In genomic region chr3:108433881-108434495, GRCm38 (mm10) we compare ENCODE assay signal across 17 mouse cellular contexts. TPM values are rescaled to one million over a fixed set of nuclear protein-coding genes. Genes with fewer than 3 reads are reported as not detected.
DNase-seq lines count a peak whose midpoint lies in the region; ATAC-seq and TF ChIP-seq lines count a peak whose summit lies in the region.
"Had no signal": no experiment of that assay in that cellular context is flagged by ENCODE, and none has a peak within 500 bp of the region (broad histone marks: within the 10 kb centered on the region; RNA-seq: fewer than 3 reads in every experiment).

No protein-coding gene starts in this region.

- no peaks in the 10 kb centered on the region for H3K27me3 ChIP-seq in liver, embryonic 12.5 days (replicated peaks)
- H3K27me3 ChIP-seq in liver, postnatal 0 days (ENCODE audit: insufficient read depth, low read length) = no peaks in the 10 kb centered on the region
- H3K27me3 ChIP-seq in forebrain, embryonic 14.5 days (replicated peaks; ENCODE audit: control insufficient read depth, insufficient read depth, low read length) = no peaks in the 10 kb centered on the region
- H3K27me3 ChIP-seq in intestine, embryonic 15.5 days (replicated peaks) = no peaks in the 10 kb centered on the region
- H3K27me3 ChIP-seq in neural tube, embryonic 14.5 days (ENCODE audit: control insufficient read depth, insufficient read depth, low read length) = no peaks in the 10 kb centered on the region

- WGBS in liver, embryonic 12.5 days (ENCODE audit: insufficient replicate concordance) = 75% methylated on average over 19 of the region's 19 CpGs
- WGBS in liver, postnatal 0 days (ENCODE audit: insufficient replicate concordance) = 77% methylated on average over 19 of the region's 19 CpGs
- WGBS in forebrain, embryonic 14.5 days = 9% methylated on average over 19 of the region's 19 CpGs
- 61% methylated on average over 19 of the region's 19 CpGs for WGBS in intestine, embryonic 15.5 days
- WGBS in neural tube, embryonic 14.5 days = 18% methylated on average over 19 of the region's 19 CpGs

- 0 out of 2 replicates have a peak, but pooled peaks have one; percentile 4 for ATAC-seq in liver, embryonic 12.5 days
- ATAC-seq in liver, postnatal 0 days = no peak
- peak; percentile 76 for ATAC-seq in forebrain, embryonic 14.5 days
- peak; percentile 44 for ATAC-seq in intestine, embryonic 15.5 days
- ATAC-seq in neural tube, embryonic 14.5 days (ENCODE audit: low read depth) = peak; percentile 90
- no peak for ATAC-seq in monocyte, adult 5-6 weeks (replicated peaks; ENCODE audit: insufficient number of reproducible peaks, low FRiP score, low TSS enrichment, poor library complexity, severe bottlenecking)

- no peaks in the 10 kb centered on the region for H3K4me1 ChIP-seq in liver, embryonic 12.5 days
- no peaks in the 10 kb centered on the region for H3K4me1 ChIP-seq in liver, postnatal 0 days (ENCODE audit: insufficient read depth)
- peaks cover 37% of the 10 kb centered on the region for H3K4me1 ChIP-seq in forebrain, embryonic 14.5 days (ENCODE audit: control insufficient read depth, insufficient read depth, low read length)
- 0 out of 2 replicates have a peak, but pooled peaks cover 2% of the 10 kb centered on the region for H3K4me1 ChIP-seq in intestine, embryonic 15.5 days (replicated peaks)
- peaks cover 15% of the 10 kb centered on the region; the same call in 1 of the 2 replicates for H3K4me1 ChIP-seq in neural tube, embryonic 14.5 days (ENCODE audit: control insufficient read depth, insufficient read depth, low read length)

- no peaks in the 10 kb centered on the region for H3K9me3 ChIP-seq in liver, embryonic 12.5 days (replicated peaks)
- H3K9me3 ChIP-seq in liver, postnatal 0 days (ENCODE audit: low read length) = no peaks in the 10 kb centered on the region
- H3K9me3 ChIP-seq in forebrain, embryonic 14.5 days (replicated peaks; ENCODE audit: control insufficient read depth, low read length) = no peaks in the 10 kb centered on the region
- no peaks in the 10 kb centered on the region for H3K9me3 ChIP-seq in intestine, embryonic 15.5 days
- no peaks in the 10 kb centered on the region for H3K9me3 ChIP-seq in neural tube, embryonic 14.5 days (ENCODE audit: control insufficient read depth, low read length)

- H3K36me3 ChIP-seq in liver, embryonic 12.5 days = peaks cover 96% of the 10 kb centered on the region
- peaks cover 61% of the 10 kb centered on the region for H3K36me3 ChIP-seq in liver, postnatal 0 days (replicated peaks; ENCODE audit: insufficient read depth, low read length)
- H3K36me3 ChIP-seq in forebrain, embryonic 14.5 days (ENCODE audit: control insufficient read depth, insufficient read depth, low read length) = peaks cover 65% of the 10 kb centered on the region
- peaks cover 40% of the 10 kb centered on the region for H3K36me3 ChIP-seq in intestine, embryonic 15.5 days
- H3K36me3 ChIP-seq in neural tube, embryonic 14.5 days (ENCODE audit: control insufficient read depth, insufficient read depth, low read length) = peaks cover 38% of the 10 kb centered on the region

- TF ChIP-seq CTCF in liver, postnatal 0 days (IDR thresholded peaks at IDR 0.05; ENCODE audit: low read depth) = no peak

- no peak overlapping the region for H3K4me2 ChIP-seq in liver, embryonic 12.5 days
- no peak overlapping the region for H3K4me2 ChIP-seq in liver, postnatal 0 days (ENCODE audit: low read depth, low read length)
- H3K4me2 ChIP-seq in forebrain, embryonic 14.5 days (ENCODE audit: low read length) = peak overlapping the region; percentile 38
- no peak overlapping the region for H3K4me2 ChIP-seq in intestine, embryonic 15.5 days (replicated peaks)
- H3K4me2 ChIP-seq in neural tube, embryonic 14.5 days (ENCODE audit: low read depth, low read length) = no peak overlapping the region
- H3K4me2 ChIP-seq: liver, embryonic 11.5 days had no signal

- no peak overlapping the region for H3K9ac ChIP-seq in liver, embryonic 12.5 days
- no peak overlapping the region for H3K9ac ChIP-seq in liver, postnatal 0 days (replicated peaks)
- peak overlapping the region; percentile 49 for H3K9ac ChIP-seq in forebrain, embryonic 14.5 days (ENCODE audit: low read length)
- no peak overlapping the region for H3K9ac ChIP-seq in intestine, embryonic 15.5 days
- no peak overlapping the region for H3K9ac ChIP-seq in neural tube, embryonic 14.5 days (replicated peaks; ENCODE audit: low read depth, low read length)

- no peak overlapping the region for H3K27ac ChIP-seq in liver, embryonic 12.5 days
- no peak overlapping the region for H3K27ac ChIP-seq in liver, postnatal 0 days (ENCODE audit: low read depth)
- H3K27ac ChIP-seq in forebrain, embryonic 14.5 days (ENCODE audit: low read depth, low read length) = peak overlapping the region; percentile 96
- no peak overlapping the region for H3K27ac ChIP-seq in intestine, embryonic 15.5 days
- peak overlapping the region; percentile 76 for H3K27ac ChIP-seq in neural tube, embryonic 14.5 days (ENCODE audit: low read depth, low read length)
- H3K27ac ChIP-seq: kidney, postnatal 0 days had no signal

- H3K4me3 ChIP-seq in liver, embryonic 12.5 days = no peak overlapping the region
- no peak overlapping the region for H3K4me3 ChIP-seq in liver, postnatal 0 days (ENCODE audit: low read depth, low read length)
- no peak overlapping the region for H3K4me3 ChIP-seq in forebrain, embryonic 14.5 days (ENCODE audit: low read depth, low read length)
- no peak overlapping the region for H3K4me3 ChIP-seq in intestine, embryonic 15.5 days (replicated peaks)
- no peak overlapping the region for H3K4me3 ChIP-seq in neural tube, embryonic 14.5 days (ENCODE audit: low read depth, low read length)
- H3K4me3 ChIP-seq: erythroblast, embryonic 14.5 days; myocyte had no signal

- DNase-seq in liver, postnatal 0 days = no peak
- no peak for DNase-seq in forebrain, embryonic 14.5 days (ENCODE audit: low spot score)
- DNase-seq in heart, adult 8-10 months (ENCODE audit: low spot score) = no peak
- DNase-seq in adipocyte (ENCODE audit: low spot score) = no peak
- DNase-seq: adrenal gland, adult 8-10 months; heart, postnatal 14 days; right cerebral cortex, adult 18-20 months; thymus, postnatal 4 days had no signal

- TF ChIP-seq EP300 in liver, postnatal 0 days (IDR thresholded peaks at IDR 0.05; ENCODE audit: low read depth) = no peak

RNA-seq across cellular contexts. Expression of gene Sars, which starts 11.0 kb away (rescaled TPM):
- polyA plus RNA-seq in liver, embryonic 12.5 days (2016; fragmentation: Nextera tagmentation; extraction: Ambion mirVana) = 132 and 134 TPM in 2 replicates
- polyA plus RNA-seq in liver, postnatal 0 days (2015; fragmentation: Nextera tagmentation; extraction: Ambion mirVana) = 39.0 and 41.7 TPM in 2 replicates
- polyA plus RNA-seq in forebrain, embryonic 14.5 days (2014; fragmentation: Nextera tagmentation; extraction: Ambion mirVana) = 227 and 241 TPM in 2 replicates
- 145 and 150 TPM in 2 replicates for polyA plus RNA-seq in intestine, embryonic 15.5 days (2015; fragmentation: Nextera tagmentation; extraction: Ambion mirVana)
- 223 and 244 TPM in 2 replicates for polyA plus RNA-seq in neural tube, embryonic 14.5 days (2014; fragmentation: Nextera tagmentation; extraction: Ambion mirVana)
- total RNA-seq in monocyte, adult 5-6 weeks (2017) = 120 to 326 TPM (median 130 TPM) in 3 replicates
- total RNA-seq in heart, adult 8-10 months (2022) = 10 to 100 TPM; 76.6 to 83.9 (median 80.0) TPM

RNA-seq across cellular contexts. Expression of gene Celsr2, which starts 18.6 kb away (rescaled TPM):
- polyA plus RNA-seq in liver, embryonic 12.5 days (2016; fragmentation: Nextera tagmentation; extraction: Ambion mirVana) = 0.49 and 0.93 TPM in 2 replicates
- 0.18 and 0.30 TPM in 2 replicates for polyA plus RNA-seq in liver, postnatal 0 days (2015; fragmentation: Nextera tagmentation; extraction: Ambion mirVana)
- polyA plus RNA-seq in forebrain, embryonic 14.5 days (2014; fragmentation: Nextera tagmentation; extraction: Ambion mirVana) = 38.4 and 39.9 TPM in 2 replicates
- polyA plus RNA-seq in intestine, embryonic 15.5 days (2015; fragmentation: Nextera tagmentation; extraction: Ambion mirVana) = 3.2 and 6.1 TPM in 2 replicates
- 50.4 and 56.7 TPM in 2 replicates for polyA plus RNA-seq in neural tube, embryonic 14.5 days (2014; fragmentation: Nextera tagmentation; extraction: Ambion mirVana)
- 0.11 to 1.8 TPM (median 0.19 TPM) in 3 replicates for total RNA-seq in monocyte, adult 5-6 weeks (2017)
- 10 to 100 TPM in 2 of 4 experiments, 1 to 10 TPM in 2; 7.4 to 10.9 (median 9.0) TPM for total RNA-seq in heart, adult 8-10 months (2022)
- polyA plus RNA-seq: C2C12, myocyte had no signal

RNA-seq across cellular contexts. Expression of gene Psrc1, which starts 50.3 kb away (rescaled TPM):
- polyA plus RNA-seq in liver, embryonic 12.5 days (2016; fragmentation: Nextera tagmentation; extraction: Ambion mirVana) = 20.2 and 21.2 TPM in 2 replicates
- 5.6 and 7.8 TPM in 2 replicates for polyA plus RNA-seq in liver, postnatal 0 days (2015; fragmentation: Nextera tagmentation; extraction: Ambion mirVana)
- 32.6 and 42.0 TPM in 2 replicates for polyA plus RNA-seq in forebrain, embryonic 14.5 days (2014; fragmentation: Nextera tagmentation; extraction: Ambion mirVana)
- 28.8 and 30.3 TPM in 2 replicates for polyA plus RNA-seq in intestine, embryonic 15.5 days (2015; fragmentation: Nextera tagmentation; extraction: Ambion mirVana)
- polyA plus RNA-seq in neural tube, embryonic 14.5 days (2014; fragmentation: Nextera tagmentation; extraction: Ambion mirVana) = 3.2 and 3.5 TPM in 2 replicates
- 0.68 to 1.4 TPM (median 0.86 TPM) in 3 replicates for total RNA-seq in monocyte, adult 5-6 weeks (2017)
- under 1 TPM in 3 of 4 experiments, not detected in 1; 0.20 to 0.31 (median 0.22) TPM for total RNA-seq in heart, adult 8-10 months (2022)

Comparison
In these comparisons a context has a peak if more than half of its experiments do, and no peak if none do; other contexts are left out.
1. ATAC-seq: peak in liver, embryonic 12.5 days (single experiment), forebrain, embryonic 14.5 days (single experiment), intestine, embryonic 15.5 days (single experiment) and neural tube, embryonic 14.5 days (single experiment); none in liver, postnatal 0 days (single experiment) and monocyte, adult 5-6 weeks (single experiment).
2. H3K27ac ChIP-seq: peak in forebrain, embryonic 14.5 days (single experiment) and neural tube, embryonic 14.5 days (single experiment); none in liver, embryonic 12.5 days (single experiment), liver, postnatal 0 days (single experiment) and intestine, embryonic 15.5 days (single experiment).